9 mouse cellular contexts compared by ENCODE assay signal in genomic region chr17:87795927-87796714, GRCm38 (mm10). TPM values are rescaled to one million over a fixed set of nuclear protein-coding genes. Genes with fewer than 3 reads are reported as not detected.
DNase-seq lines count a peak whose midpoint lies in the region; ATAC-seq and TF ChIP-seq lines count a peak whose summit lies in the region.
"Had no signal": no experiment of that assay in that cellular context is flagged by ENCODE, and none has a peak within 500 bp of the region (broad histone marks: within the 10 kb centered on the region; RNA-seq: fewer than 3 reads in every experiment).

No protein-coding gene starts in this region.

- peaks cover 27% of the 10 kb centered on the region for H3K4me1 ChIP-seq in E14TG2a.4 (replicated peaks; ENCODE audit: low read depth, low read length)
- peaks cover 16% of the 10 kb centered on the region for H3K4me1 ChIP-seq in midbrain, embryonic 11.5 days (ENCODE audit: control insufficient read depth, insufficient read depth, low read length)

- H3K9me3 ChIP-seq in E14TG2a.4 (ENCODE audit: low read length) = no peaks in the 10 kb centered on the region
- H3K9me3 ChIP-seq in midbrain, embryonic 11.5 days (ENCODE audit: control insufficient read depth, low read length) = no peaks in the 10 kb centered on the region

- no peak overlapping the region for H3K27ac ChIP-seq in midbrain, embryonic 11.5 days (ENCODE audit: low read depth, low read length)

- H3K36me3 ChIP-seq in E14TG2a.4 (ENCODE audit: insufficient read depth, low read length) = no peaks in the 10 kb centered on the region
- no peaks in the 10 kb centered on the region for H3K36me3 ChIP-seq in midbrain, embryonic 11.5 days (ENCODE audit: control insufficient read depth, insufficient read depth, low read length)

- DNase-seq in heart, adult 11 months = peak; percentile 19
- DNase-seq in heart, postnatal 4 days = no peak
- DNase-seq in midbrain, embryonic 11.5 days (ENCODE audit: low spot score, missing footprints) = no peak
- no peak for DNase-seq in frontal cortex, postnatal 25 days (ENCODE audit: low spot score in 2 of 2)
- DNase-seq in thymus, postnatal 4 days = no peak
- DNase-seq: lung, postnatal 36 days had no signal

- H3K27me3 ChIP-seq in E14TG2a.4 (ENCODE audit: insufficient read depth, low read length) = peaks cover 78% of the 10 kb centered on the region
- peaks cover 52% of the 10 kb centered on the region for H3K27me3 ChIP-seq in midbrain, embryonic 11.5 days (ENCODE audit: control insufficient read depth, insufficient read depth, low read length)

- no peak overlapping the region for H3K9ac ChIP-seq in midbrain, embryonic 11.5 days (ENCODE audit: low read length)

- TF ChIP-seq CTCF in E14TG2a.4 (conservative IDR thresholded peaks at IDR 0.05; ENCODE audit: low read length) = no peak

- peak overlapping the region; percentile 90 for H3K4me2 ChIP-seq in midbrain, embryonic 11.5 days

- WGBS in midbrain, embryonic 11.5 days = 29% methylated on average over 12 of the region's 12 CpGs

- peak overlapping the region; percentile 80 for H3K4me3 ChIP-seq in E14TG2a.4 (replicated peaks; ENCODE audit: low read length)
- H3K4me3 ChIP-seq in midbrain, embryonic 11.5 days (ENCODE audit: low read depth, low read length) = no peak overlapping the region

- peak; percentile 45 for ATAC-seq in granulocyte monocyte progenitor cell, adult 5-6 weeks (replicated peaks; ENCODE audit: poor library complexity, severe bottlenecking)
- no peak for ATAC-seq in midbrain, embryonic 11.5 days (ENCODE audit: low FRiP score)
- no peak for ATAC-seq in erythroblast, adult 5-6 weeks (replicated peaks; ENCODE audit: low FRiP score, poor library complexity, severe bottlenecking)

RNA-seq across cellular contexts. Expression of gene Kcnk12, which starts 1.7 kb away (rescaled TPM):
- total RNA-seq in heart, postnatal 4 days (2021) = under 1 TPM in 1 of 2 experiments, not detected in 1; 0.14 TPM
- total RNA-seq in granulocyte monocyte progenitor cell, adult 5-6 weeks (2014; fragmentation: Nextera tagmentation) = 2.8 and 4.4 TPM in 2 replicates
- 7.3 and 13.4 TPM in 2 replicates for total RNA-seq in granulocyte monocyte progenitor cell, adult 5-6 weeks (2017)
- 0.12 and 0.26 TPM in 2 replicates for polyA plus RNA-seq in midbrain, embryonic 11.5 days (2014; fragmentation: Nextera tagmentation; extraction: Ambion mirVana)
- total RNA-seq in erythroblast, adult 5-6 weeks (2015; ENCODE audit: low replicate concordance) = 0.84 TPM in 1 of 2 replicates, not detected in the other
- 0.42 and 0.51 TPM in 2 replicates for total RNA-seq in erythroblast, adult 5-6 weeks (2017; ENCODE audit: low replicate concordance)
